30 mouse cellular contexts compared by ENCODE assay signal in genomic region chr16:12173482-12174041, GRCm38 (mm10).
"Had no signal": no experiment of that assay in that cellular context is flagged by ENCODE, and none has a peak within 500 bp of the region (broad histone marks: within the 10 kb centered on the region; RNA-seq: fewer than 3 reads in every experiment).

No protein-coding gene starts in this region.

- H3K4me3 ChIP-seq: heart, embryonic 12.5 days; heart, embryonic 13.5 days; heart, embryonic 15.5 days; hindbrain, embryonic 10.5 days; hindbrain, embryonic 12.5 days; hindbrain, embryonic 13.5 days; hindbrain, embryonic 15.5 days; intestine, embryonic 15.5 days; kidney, embryonic 15.5 days; layer of hippocampus, adult 2 months; left cerebral cortex, adult 2 months had no signal

- H3K4me2 ChIP-seq: heart, embryonic 11.5 days; heart, embryonic 12.5 days; heart, embryonic 13.5 days; heart, embryonic 15.5 days; hindbrain, embryonic 12.5 days; hindbrain, embryonic 13.5 days; hindbrain, embryonic 14.5 days; hindbrain, embryonic 15.5 days; intestine, embryonic 15.5 days; kidney, embryonic 15.5 days had no signal

- H3K4me1 ChIP-seq: heart, embryonic 12.5 days; heart, embryonic 13.5 days; heart, embryonic 15.5 days; hindbrain, embryonic 10.5 days; hindbrain, embryonic 12.5 days; hindbrain, embryonic 13.5 days; intestine, embryonic 15.5 days; kidney, embryonic 15.5 days had no signal

- H3K9me3 ChIP-seq: heart, embryonic 12.5 days; heart, embryonic 13.5 days; heart, embryonic 15.5 days; hindbrain, embryonic 10.5 days; hindbrain, embryonic 12.5 days; hindbrain, embryonic 13.5 days; hindbrain, embryonic 15.5 days; intestine, embryonic 15.5 days; kidney, embryonic 15.5 days had no signal

- DNase-seq: heart, postnatal 10 days; heart, postnatal 14 days; heart, postnatal 36 days; heart, postnatal 4 days; kidney, adult 11 months; kidney, adult 18-20 months; kidney, adult 2 months; kidney, adult 8-10 months; kidney, adult 9 months; kidney, postnatal 10 days; kidney, postnatal 14 days; kidney, postnatal 25 days; kidney, postnatal 36 days; layer of hippocampus, adult 9-11 months; layer of hippocampus, postnatal 36 days had no signal

- H3K27me3 ChIP-seq: heart, embryonic 12.5 days; heart, embryonic 13.5 days; heart, embryonic 15.5 days; hindbrain, embryonic 12.5 days; hindbrain, embryonic 13.5 days; hindbrain, embryonic 15.5 days; intestine, embryonic 15.5 days; kidney, embryonic 15.5 days had no signal

- H3K9ac ChIP-seq: heart, embryonic 12.5 days; heart, embryonic 13.5 days; heart, embryonic 15.5 days; hindbrain, embryonic 12.5 days; hindbrain, embryonic 13.5 days; hindbrain, embryonic 14.5 days; hindbrain, embryonic 15.5 days; intestine, embryonic 15.5 days; kidney, embryonic 15.5 days had no signal

- H3K27ac ChIP-seq: heart, embryonic 13.5 days; heart, embryonic 15.5 days; hindbrain, embryonic 10.5 days; hindbrain, embryonic 12.5 days; hindbrain, embryonic 13.5 days; hindbrain, embryonic 14.5 days; hindbrain, embryonic 15.5 days; hindbrain, postnatal 0 days; intestine, embryonic 15.5 days; kidney, embryonic 15.5 days; kidney, postnatal 0 days; layer of hippocampus, adult 2 months; left cerebral cortex, adult 2 months had no signal

- H3K36me3 ChIP-seq: heart, embryonic 12.5 days; heart, embryonic 13.5 days; heart, embryonic 15.5 days; hindbrain, embryonic 10.5 days; hindbrain, embryonic 12.5 days; hindbrain, embryonic 13.5 days; hindbrain, embryonic 15.5 days; intestine, embryonic 15.5 days; kidney, embryonic 15.5 days had no signal
